Mouse (Mus musculus): ENCODE measurements around the gene Cetn2. TPM values are rescaled to one million over a fixed set of nuclear protein-coding genes. Genes with fewer than 3 reads are reported as not detected.

The Cetn2 gene
- polyA plus RNA-seq, 1 experiment from 2014 or later: 60.7 TPM

DNA sequence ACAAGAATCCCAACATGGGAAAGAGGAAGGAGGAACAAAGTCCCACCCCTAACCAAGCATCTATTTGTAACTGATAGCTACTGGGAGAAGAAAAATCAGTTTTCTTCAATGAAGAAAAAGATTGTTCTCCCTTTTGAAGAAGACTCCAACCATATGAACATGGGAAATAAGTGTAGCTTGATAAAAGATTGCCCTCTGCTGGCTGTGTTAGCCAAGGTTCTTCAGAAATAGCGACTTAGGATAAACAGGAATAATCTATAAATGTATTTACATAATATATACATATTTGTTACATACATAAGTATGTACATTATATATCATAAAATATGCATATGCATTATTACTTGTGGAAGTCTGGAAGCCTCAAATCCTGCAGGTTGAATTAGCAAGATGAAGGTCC, 15.7 kb downstream of the Cetn2 start:
- no peaks in the 10 kb centered on the region for H3K4me1 ChIP-seq (replicated peaks)

DNA sequence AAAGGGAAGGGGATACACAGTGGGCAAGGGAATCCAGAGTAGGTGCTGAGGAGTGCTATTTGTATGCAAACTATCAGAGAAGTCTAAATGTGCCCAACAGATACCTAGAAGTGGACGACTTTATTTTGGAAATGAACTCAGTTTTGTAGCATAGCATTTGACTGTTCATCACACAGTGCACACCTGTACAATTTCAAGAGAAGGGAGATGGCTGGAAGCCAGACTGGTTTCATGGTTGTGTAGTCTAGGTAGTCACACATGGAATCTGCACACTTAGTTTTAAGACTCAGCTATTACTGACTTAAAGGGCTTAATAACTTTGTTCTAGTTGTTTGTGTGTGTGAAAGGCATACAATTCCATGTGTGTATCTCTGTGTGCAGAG, 22.2 kb downstream of the Cetn2 start:
- Histone ChIP-seq H3K4me3 (no peak overlapping the region), H3K4me1 (replicated peaks) (no peaks in the 10 kb centered on the region), H3K4me2 (no peak overlapping the region), H3K27ac (no peak overlapping the region), H3K9me3 (replicated peaks) (no peaks in the 10 kb centered on the region), H3K36me3 (no peaks in the 10 kb centered on the region), H3K9ac (no peak overlapping the region), H3K27me3 (no peaks in the 10 kb centered on the region)
- ATAC-seq (replicated peaks; ENCODE audit: insufficient number of reproducible peaks, insufficient read depth, low FRiP score, low read depth): no peak
- 60% methylated on average over 1 of the region's 1 CpGs for WGBS

More for the DNA sequence above, 15.7 kb downstream of the Cetn2 start:
- 35% methylated on average over 1 of the region's 1 CpGs for WGBS
- H3K27ac ChIP-seq: no peak overlapping the region
- ATAC-seq (replicated peaks; ENCODE audit: insufficient number of reproducible peaks, insufficient read depth, low FRiP score, low read depth): no peak
- no peak overlapping the region for H3K4me3 ChIP-seq
- no peak overlapping the region for H3K4me2 ChIP-seq
- H3K27me3 ChIP-seq: no peaks in the 10 kb centered on the region
- H3K36me3 ChIP-seq: no peaks in the 10 kb centered on the region
- H3K9me3 ChIP-seq (replicated peaks): no peaks in the 10 kb centered on the region
- H3K9ac ChIP-seq: no peak overlapping the region

DNA sequence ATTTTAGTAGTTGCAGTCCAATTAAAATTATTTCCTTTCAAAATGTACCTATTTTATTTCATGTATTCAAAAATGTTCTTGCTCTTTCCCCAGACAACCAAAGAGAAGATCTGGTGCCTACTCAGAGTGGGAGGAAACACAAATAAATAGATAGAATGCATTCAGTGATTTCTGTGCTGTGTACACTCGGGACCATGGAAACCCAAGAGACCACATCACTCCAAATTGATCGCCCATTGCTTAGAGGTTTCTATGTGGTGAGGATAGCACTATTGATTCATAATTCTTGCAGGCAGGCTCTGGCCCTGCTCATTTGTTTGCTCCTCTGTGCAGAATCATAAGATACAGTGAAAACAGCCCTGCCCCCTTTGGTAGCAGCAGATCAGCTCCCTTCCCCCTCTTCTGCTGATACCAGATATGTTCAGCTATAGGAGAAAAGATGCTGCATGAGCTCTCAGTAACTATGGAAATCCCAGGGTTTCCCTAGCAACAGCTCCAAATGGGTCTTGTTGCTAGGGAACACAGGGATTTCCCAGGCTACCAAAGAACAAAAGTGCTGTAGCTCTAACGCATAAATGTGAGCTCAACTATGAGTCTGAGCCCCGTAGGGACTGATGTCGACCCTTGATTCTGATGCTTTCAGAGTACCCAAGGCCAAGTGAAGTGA, 22.7 kb downstream of the Cetn2 start:
- Histone ChIP-seq H3K9me3 (replicated peaks) (no peaks in the 10 kb centered on the region), H3K4me2 (no peak overlapping the region), H3K36me3 (no peaks in the 10 kb centered on the region), H3K4me1 (replicated peaks) (no peaks in the 10 kb centered on the region), H3K27me3 (no peaks in the 10 kb centered on the region), H3K4me3 (no peak overlapping the region), H3K9ac (no peak overlapping the region), H3K27ac (no peak overlapping the region)
- WGBS: 62% methylated on average over 5 of the region's 5 CpGs
- ATAC-seq (replicated peaks; ENCODE audit: insufficient number of reproducible peaks, insufficient read depth, low FRiP score, low read depth): no peak

Other genes starting within 250 kb of the Cetn2 start
- gene Gabrq, start 93.2 kb downstream of the Cetn2 start, polyA plus RNA-seq (2015; fragmentation: Nextera tagmentation; extraction: Ambion mirVana): 0.15 and 0.20 TPM in 2 replicates
- gene Nsdhl, start 146 bp upstream of the Cetn2 start, polyA plus RNA-seq (2015; fragmentation: Nextera tagmentation; extraction: Ambion mirVana): 13.4 and 15.6 TPM in 2 replicates
- 3.5 and 4.5 TPM in 2 replicates for gene Zfp185, start 68.9 kb upstream of the Cetn2 start, polyA plus RNA-seq (2015; fragmentation: Nextera tagmentation; extraction: Ambion mirVana)
- 0.10 TPM in 1 of 2 replicates, not detected in the other for gene Pnma5, start 118.7 kb upstream of the Cetn2 start, polyA plus RNA-seq (2015; fragmentation: Nextera tagmentation; extraction: Ambion mirVana)
- 0.06 TPM in 1 of 2 replicates, not detected in the other for gene Pnma3, start 146.4 kb upstream of the Cetn2 start, polyA plus RNA-seq (2015; fragmentation: Nextera tagmentation; extraction: Ambion mirVana)
- gene Xlr4a, start 164.1 kb upstream of the Cetn2 start, polyA plus RNA-seq (2015; fragmentation: Nextera tagmentation; extraction: Ambion mirVana): 0.79 and 2.0 TPM in 2 replicates
- gene Xlr3a, start 178.7 kb upstream of the Cetn2 start, polyA plus RNA-seq (2015; fragmentation: Nextera tagmentation; extraction: Ambion mirVana): 1.8 and 1.9 TPM in 2 replicates
- gene Gm14685, start 198.6 kb upstream of the Cetn2 start, polyA plus RNA-seq (2015; fragmentation: Nextera tagmentation; extraction: Ambion mirVana): not detected in 2 replicates
- gene Xlr5b, start 230.4 kb upstream of the Cetn2 start, polyA plus RNA-seq (2015; fragmentation: Nextera tagmentation; extraction: Ambion mirVana): not detected in 2 replicates
- 0.08 TPM in 1 of 2 replicates, not detected in the other for gene DXBay18, start 231.0 kb upstream of the Cetn2 start, polyA plus RNA-seq (2015; fragmentation: Nextera tagmentation; extraction: Ambion mirVana)